Mouse (Mus musculus) gonadal fat pad, adult 2 months (tissue): ENCODE measurements at regions not wholly inside any gene's neighbourhood (a gene's known extent, or its start where the extent isn't known, plus 50 kb on each side); places are given as distances from the start of the nearest gene placed in this dataset.

Experiments
- DNase-seq: peaks from one replicate; pipeline ENCODE4 v3.0.0-alpha.2; 2012; ENCODE audit warnings: low read depth

DNA sequence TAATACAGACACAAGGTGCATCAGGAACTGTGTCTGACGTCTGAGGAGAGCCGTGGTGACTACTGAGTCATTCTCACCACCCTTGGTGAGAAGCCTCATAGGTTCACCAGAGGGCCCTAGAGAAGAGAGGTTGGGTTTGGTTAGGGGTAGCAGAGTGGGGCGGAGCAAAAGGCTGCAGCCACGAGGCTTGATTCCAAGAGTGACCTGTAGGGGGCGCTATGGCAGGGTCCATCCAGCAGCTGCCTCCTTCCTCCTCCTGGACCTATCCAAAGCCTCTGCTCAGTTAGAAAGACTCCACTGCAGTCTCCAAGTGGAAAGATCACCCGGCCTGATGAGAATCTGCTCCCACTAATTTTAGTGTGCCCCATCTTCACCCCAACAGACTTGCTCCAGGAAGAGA, 149.3 kb upstream of the Kazn start:
- DNase-seq = no peak

DNA sequence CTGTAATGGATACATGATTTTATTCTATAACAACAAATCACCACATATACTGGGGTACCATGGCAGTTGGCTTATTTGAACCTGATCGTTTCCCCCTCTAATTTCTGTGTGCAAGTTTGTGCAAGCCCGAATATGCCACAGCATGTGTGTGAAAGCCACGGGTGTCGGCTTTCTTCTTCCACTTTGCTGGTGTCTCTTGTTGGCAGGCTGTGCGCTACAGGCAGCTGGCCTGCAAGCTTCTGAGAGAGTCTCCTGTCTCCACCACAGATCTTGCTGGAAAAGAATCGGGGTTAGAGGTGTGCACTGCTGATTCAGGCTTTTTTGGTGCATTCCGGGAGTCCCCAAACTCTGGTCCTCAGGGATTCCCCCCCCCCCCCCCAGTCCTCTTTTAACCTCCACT, 142.0 kb upstream of the Kazn start:
- no peak for DNase-seq

DNA sequence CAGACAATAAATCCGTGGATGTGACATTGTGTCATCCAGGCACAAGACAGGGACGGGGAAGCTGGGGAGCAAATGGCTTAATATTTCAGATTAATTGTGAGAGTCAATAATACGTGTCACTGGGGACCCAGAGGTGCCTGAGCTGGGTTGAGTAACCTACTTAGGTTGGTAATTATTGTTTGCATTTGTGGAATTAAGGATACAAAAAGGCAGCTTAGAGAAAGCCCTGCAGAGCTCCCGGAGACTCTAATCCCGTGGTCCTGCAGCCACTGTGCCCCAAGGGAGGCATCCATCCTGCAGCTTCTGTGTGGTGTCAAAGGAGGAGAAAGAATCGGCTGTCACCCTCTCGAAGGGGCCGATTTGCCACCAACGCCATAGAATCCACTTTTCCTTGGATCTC, 139.3 kb upstream of the Kazn start:
- DNase-seq = no peak

DNA sequence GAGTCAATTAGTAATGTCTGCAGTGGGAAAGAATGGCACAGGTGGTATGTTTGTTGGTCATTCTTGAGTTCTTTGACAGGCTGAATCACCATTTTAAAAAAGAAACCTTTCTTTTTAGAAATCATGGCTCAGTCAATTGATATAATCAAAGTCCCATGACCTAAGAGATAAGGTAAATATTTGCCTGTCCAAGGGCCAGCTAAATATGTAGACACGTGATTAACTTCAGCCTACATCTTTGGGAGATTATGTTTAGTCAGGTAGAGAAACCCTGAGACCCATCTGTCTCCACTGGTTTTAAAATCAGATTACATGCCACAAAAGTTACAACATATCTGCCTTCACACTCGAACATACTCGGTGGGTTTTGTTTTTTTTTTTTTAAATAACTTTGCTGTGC, 128.6 kb upstream of the Kazn start:
- no peak for DNase-seq

DNA sequence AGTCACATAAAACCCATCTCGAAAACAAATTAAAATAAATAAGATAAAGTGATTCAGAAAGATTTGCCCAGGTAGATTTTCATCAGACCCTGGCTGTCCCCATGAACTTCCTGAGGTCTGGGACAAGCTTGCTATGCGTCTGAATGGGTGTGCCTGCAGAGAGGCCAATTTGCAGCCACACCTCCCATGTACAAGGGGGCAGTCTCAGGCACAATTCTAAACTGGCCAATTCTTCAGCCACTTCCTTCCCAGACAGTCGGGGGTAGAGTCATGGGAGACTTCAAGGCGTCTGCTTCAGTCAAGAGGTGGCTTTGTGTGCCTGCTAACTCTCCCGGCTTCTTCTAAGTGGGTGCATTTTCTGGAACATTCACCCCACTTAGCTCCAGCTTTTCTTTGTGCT, 122.9 kb upstream of the Kazn start:
- no peak for DNase-seq

DNA sequence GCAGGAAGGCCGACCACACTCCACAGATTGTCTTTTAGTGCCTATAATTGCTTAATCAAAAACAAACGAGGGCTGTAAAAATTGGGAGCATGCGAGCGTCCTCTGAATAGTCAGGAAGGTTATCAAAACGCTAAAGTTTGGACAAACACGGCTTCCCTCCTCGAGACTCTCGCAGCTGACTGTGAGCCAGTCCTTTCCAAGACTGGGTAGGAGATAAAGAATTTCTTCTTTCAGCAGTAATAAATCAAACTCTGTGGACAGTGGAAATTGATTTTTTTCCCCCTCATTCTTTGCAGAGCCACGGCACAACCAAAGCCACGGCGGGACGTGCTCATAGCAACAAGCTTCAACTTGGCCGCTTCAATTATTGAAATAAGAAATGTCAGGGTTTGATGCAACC, 119.7 kb upstream of the Kazn start:
- no peak for DNase-seq

DNA sequence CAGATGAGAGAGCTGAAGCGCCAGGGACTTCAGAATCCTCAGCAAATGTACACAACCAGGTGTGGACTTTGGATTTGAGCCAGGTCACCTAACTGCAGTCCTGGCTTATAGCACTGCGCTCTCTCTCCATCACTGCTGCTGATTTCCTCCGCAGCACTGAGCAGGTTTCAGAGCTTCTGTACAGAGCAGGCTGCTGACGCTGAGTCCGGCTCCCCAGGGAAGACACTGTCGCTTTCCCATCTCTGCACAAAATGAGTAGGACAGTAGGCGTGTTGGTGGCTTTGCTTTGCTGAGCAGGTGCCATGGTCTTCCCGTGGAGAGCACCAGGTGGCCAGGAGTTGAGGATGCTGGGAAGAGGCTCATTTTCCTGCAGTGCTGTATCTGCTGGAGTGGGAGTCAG, 116.2 kb upstream of the Kazn start:
- DNase-seq = no peak

DNA sequence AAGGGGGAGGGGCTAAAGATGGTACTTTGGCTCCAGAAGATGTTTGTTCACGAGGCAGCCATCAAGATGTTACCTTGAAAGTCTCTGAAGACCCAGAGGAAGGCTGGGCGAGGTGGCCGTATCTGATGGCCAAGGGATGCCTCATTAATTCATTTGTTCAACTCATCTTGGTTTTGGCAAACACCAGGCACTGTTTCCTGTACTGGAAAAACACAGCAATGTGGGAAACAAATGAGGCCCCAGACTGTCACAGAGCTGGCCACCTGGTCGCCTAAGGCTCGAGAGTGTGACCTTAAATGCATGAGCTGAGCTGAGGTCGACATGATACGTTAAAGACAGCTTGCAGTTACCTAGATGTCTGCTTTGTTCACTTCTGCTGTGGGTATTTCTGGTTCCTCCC, 114.3 kb upstream of the Kazn start:
- no peak for DNase-seq

DNA sequence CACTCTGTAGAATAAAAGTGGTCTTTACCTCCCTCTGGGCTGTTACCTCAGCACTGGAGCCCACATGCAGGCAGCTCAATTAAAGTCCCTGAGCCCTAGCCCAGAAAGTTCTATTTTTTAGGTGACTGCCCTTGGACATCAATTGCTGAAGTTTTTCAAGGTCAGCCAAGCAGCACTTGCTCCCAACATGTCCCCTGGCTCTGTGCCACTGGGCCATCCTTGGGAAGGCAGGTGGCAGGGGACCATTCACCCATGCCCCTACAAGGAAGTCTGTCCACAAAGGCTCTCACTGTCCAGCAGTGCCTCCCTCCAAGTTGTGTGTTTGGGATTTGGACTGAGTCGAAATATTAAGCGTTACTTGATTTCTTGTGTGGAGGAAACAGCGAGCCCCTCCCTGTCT, 112.6 kb upstream of the Kazn start:
- no peak for DNase-seq

DNA sequence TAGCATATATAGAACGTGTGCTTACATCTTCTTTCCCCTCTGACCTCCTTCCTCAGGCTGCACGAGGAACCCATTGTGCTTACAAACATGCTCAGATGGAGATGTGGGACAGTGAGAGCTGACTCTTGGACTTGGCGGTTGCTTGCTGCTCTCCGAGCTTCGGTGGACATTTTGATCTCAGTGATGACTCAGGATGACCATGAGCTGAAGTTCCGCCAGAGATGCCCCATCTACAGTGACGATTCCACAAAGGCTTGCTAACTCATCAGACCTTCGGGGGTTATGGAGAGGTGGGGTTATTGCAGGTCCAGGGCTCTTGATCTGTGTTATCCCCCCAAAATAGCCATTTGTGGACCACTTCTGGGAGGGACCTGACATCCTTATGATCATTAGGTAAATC, 111.8 kb upstream of the Kazn start:
- no peak for DNase-seq

DNA sequence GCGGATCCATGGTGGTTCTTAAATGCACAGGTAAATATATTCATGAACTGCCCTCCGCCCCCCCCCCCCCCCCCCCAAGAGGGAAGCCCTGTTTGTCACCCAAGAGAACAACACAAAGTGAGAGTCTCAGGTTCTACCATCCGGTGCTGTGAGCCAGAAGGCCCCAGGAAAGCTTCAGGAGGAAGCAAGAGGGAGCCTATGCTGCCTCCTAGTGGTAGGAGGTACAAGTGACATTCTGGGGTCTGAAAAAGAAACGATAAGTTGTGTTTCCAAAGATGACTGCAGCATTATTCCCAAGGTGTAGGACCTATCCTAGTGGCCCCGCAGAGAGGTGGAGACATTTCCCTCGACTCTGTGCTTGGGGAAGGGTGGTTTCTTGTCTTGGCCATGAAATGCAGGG, 109.7 kb upstream of the Kazn start:
- no peak for DNase-seq

DNA sequence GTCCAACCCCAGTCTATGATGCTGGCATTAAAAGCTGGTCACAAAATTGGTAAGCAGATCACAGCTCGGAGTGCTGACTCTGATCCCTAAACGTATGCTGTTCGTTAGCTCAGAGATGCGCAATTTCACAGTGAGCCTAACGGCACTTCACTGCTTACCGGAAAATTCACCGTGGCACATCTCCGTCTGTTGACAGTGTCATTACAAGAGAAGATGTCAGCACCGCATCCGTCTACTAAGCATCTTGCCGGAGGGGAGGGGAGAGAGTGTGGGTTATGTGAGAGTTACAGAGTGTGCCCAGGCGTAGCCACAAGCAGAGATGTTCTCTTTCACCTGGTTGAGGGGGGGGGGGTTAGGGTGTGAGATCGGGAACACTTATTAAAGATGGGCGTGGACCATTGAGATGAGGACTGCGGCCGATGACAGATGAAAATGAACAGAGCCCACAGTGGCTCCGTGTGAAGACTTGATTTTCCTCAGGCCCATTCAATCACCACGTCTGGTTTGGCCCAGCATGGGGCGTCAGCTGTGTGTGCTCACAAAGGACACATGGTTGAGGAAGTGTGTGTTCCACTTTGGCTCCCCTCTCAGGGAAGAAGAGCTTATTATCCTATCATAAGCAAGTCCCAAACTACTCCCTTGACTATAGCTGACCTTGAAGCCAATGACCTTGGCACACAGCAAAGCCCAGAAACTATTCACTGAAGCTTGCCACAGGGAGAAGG, 103.4 kb upstream of the Kazn start:
- DNase-seq = no peak

DNA sequence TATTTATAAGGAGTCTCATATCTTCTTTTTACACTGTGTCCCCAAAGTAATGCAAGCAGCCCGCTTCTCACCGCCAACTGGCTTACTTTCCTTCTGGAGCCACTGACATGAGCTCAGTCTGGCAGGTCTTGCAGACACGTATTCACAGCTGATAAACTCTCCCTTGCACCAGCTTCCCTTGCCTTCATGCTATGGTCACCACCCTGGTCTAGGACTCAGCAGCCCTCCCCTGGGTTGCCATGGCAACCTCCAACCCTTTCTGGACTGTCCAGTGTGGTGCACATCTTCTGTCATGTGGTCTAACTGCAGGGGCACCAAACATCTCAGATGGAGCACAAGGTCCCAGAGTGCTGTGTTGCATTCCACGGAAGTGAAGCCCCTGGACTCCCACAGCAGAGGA, 102.1 kb upstream of the Kazn start:
- no peak for DNase-seq

DNA sequence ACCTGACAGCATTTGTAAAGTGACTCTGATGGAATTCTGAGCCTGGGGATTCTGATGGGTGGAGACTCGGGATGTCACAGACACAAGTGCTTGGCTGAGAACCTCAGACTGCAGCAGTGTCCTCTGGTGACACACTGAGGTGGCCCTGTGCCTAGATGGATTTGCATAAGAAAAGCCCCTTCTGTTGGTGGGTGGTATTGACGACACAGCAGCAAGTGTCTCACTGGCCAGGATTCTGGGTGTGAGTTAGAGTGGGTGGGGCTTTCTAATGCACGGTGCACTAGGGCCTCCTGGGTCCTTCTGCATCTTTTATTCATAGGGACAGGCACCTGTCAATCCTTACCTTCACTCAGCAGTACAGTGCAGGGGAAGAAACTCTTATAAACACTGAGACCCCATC, 100.9 kb upstream of the Kazn start:
- no peak for DNase-seq

DNA sequence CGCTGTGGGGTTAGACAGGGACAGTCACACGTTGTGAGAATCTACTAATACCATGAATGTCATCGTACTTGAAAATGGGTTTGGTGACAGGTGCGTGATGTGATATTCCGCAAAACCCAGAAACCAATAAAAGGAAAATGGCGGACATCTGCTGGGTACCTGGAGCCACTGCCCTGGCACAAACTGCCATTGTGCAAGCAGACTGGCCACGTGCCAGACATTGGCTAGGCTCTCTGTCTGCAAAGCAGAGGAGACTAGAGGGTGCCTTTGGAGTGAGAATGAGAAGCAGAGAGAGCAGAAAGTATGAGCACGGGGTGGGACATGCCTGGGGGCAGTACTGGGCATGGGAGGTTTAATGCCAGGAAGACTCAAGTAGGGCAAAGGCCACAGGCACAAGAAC, 98.5 kb upstream of the Kazn start:
- peak; percentile 9 for DNase-seq

DNA sequence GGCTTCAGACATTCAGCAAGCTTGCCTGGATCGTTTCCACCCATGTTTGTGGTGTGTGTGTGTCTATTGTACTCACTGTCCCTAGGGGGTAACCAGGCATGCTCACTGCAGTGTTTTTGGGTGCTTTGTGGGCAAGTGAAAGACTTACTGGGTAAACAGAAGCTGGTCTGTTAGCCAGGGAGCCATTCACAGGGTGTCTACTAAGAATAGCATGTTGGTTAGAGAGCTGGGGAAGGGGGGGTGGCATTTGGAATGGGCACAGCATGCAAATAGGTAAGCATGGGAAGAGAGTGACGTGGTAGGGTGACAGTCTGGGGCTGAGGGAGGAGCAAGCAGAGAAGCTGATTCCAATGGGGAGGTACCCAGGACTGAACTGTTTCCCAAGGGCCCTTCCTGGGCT, 97.7 kb upstream of the Kazn start:
- DNase-seq = no peak

DNA sequence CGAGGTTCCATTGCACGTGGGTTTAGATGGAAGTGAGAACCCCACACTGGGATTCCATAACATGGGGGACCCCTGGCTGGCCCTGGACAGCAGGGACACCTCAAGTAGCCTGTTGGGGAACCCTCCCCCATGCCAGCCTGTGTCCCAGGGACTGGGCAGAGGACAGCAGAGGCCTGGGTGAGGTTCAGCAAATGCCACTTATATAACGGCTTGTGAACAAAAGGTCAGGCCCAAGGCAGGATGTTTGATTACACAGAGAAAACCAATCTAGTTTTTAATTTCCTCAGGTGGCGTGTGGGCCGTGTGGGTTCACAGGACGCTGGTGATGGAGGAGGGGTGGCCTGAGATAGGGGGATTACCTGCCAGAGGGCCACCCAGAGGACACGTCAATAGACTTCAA, 94.9 kb upstream of the Kazn start:
- DNase-seq = no peak

DNA sequence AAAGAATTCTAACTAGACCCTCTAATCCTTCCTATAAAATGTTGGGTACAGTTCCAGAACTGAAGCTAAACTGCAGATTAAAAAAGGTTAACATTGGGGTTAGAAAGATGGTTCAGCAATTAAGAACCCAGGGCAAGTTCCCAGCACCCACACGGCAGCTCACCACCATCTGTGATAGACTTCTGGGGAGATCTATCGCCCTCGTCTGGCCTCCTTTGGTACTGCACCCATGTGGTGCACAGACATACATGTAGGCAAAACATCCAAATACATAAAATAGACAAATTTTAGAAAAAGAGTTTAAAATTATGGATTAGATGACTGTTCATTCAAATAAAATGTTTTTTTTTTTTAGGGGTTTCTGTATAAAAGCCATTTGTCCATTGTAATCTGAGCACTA, 91.4 kb upstream of the Kazn start:
- DNase-seq = no peak

DNA sequence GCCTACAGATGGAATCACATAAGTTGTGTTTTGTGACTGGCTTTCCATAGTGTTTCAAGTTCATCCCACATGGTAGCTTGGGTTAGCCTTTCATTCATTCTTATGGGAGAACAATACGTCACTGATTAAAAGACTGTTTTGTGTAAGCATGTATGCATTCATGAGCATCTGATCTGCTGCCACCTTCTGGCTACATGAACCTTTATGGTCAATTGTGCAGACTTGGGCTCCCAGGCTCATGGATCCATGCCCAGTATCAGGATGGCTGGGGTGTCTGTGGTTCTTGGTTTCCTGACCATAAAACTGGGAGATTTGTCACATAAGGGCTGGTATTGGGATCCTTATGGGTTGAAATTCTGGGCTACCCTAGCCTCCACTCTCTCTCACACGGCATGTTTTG, 90.4 kb upstream of the Kazn start:
- no peak for DNase-seq

DNA sequence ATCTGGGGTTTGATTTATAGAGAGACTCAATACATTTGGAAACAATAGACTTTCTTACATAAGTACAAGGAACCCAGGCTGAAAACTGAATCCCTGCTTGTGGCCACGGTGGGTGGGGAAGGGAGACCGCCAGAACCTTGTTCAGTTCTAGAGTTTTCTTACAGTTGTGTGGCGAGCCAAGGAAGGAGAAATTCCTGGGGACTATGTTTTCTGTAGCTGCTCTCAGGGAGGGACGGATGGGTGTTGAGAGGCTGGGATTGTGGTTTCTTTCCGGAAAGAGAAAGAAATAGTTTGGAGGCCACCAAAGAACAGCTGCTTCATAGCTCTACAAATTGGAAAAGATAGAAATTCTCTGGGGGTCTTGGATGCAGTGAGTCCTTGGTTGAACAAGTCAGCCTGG, 87.3 kb upstream of the Kazn start:
- no peak for DNase-seq

DNA sequence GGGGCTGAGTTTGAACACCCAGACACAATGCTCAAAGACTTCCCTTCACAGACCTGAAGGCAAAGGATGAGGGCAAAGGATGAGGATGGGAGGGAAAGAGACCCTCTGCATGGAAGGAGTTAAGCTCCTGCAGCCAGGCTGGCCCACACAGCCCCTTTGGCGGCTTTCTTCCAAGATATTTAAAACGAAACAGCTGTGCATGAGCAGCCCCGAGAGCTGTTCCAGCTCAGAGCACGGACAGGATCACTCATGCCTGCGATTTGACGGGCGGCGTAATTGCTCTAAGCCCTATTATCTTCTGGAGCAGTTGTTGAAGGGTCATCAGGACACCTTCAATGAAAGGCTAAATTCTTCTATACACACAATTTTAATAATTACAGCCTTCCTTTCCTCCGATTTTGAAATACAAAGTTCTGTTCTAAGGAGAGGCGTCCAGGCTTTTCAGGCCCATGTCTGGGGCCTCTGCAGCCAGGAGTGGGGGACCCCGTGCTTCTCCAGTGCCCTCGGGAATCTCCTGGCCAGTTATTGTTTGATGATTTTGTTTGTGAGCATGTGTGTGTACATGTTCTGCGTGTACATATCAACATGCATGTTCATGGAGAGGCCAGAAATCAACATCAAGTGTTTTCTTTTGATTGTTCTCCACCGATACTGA, 82.1 kb upstream of the Kazn start:
- DNase-seq = no peak

DNA sequence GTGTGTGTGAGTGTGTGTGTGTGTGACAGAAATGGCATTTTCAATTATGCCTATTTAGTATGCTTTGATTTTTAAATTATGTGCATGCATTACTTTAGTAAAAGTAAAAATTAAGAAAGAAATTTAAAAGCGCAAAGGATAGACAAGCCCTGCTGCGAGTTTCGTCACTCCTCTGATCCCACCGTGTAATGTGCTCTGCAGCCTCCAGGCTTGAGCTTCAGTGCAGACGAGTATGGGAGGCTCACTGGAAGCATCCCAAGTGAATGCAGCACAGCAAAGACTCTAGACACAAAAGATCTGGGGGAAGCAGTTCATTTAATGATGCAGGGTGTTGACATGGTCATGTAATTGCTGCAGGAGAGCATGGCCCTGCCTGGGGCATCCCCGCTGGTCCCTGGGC, 71.1 kb upstream of the Kazn start:
- DNase-seq = no peak

DNA sequence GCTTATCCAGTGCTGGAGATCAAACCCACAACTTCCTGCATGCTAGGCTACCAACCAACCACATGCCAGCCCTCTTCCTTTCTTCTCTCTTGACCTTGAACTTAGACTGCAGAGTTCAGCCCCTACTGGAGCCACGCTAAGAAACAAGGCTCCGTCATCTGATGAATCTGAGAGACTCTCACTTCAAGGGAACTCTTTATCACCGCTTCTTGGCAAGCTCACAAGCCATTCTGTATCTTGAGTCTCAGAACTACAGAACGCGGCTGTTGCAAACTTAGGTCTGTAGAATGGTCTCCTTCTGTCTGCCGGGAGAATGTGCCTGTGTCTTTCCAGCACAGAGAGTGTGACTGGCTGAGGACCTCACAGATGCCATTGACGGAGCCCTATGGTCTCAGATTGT, 69.1 kb upstream of the Kazn start:
- DNase-seq = no peak

DNA sequence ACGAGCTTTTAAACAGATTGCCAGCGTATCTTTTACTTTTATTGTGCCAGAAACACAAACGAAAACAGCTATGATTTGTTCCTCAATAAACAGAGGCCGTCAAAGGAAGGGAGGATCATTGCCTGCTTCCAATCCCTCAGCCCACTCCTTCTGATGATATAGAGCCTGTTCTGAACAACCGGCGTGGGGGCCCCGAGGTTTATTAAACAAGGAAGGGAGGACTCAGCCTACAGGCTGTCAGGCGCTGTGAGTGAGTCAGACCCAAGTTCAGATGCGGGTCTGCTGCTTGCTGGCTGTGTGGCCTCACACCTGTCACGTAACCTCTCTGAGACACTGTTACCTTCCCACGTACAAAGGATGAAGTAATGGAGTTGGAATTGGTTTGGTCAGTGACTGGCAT, 68.1 kb upstream of the Kazn start:
- no peak for DNase-seq
